Mouse (Mus musculus): ENCODE measurements around the gene Trap1.
"Not testable (repeated sequence)": the region's sequence is repeated elsewhere in the genome, so short reads cannot be mapped to it uniquely, and the experiment has no call there.

DNA sequence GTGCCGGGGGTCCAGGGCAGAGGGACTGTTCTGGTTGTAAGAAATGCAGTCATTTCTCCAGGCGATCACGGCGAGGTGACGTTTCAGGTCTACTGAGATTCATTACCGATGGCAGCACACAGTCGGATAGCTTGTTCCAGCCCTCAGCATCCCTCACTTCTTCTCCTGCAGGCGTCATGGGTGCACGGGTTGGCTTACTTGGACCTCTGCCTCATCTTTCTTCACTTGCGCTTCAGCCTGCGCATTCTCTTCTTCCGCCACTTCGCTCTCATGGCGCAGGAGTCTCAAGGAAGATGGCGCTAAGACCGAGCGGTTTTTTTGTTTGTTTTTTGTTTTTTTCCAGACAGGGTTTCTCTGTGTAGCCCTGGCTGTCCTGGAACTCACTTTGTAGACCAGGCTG lies 60.8 kb downstream of the Trap1 start:
- TF ChIP-seq CTCF (IDR thresholded peaks at IDR 0.05; ENCODE audit: low read depth); EP300 (optimal IDR thresholded peaks at IDR 0.05): not testable (repeated sequence)

Data from stomach, postnatal 0 days (tissue).